ENCODE assay signal across 9 mouse cellular contexts in genomic region chr10:87711798-87712197, GRCm38 (mm10).
DNase-seq lines count a peak whose midpoint lies in the region; ATAC-seq lines count a peak whose summit lies in the region.
"Had no signal": no experiment of that assay in that cellular context is flagged by ENCODE, and none has a peak within 500 bp of the region (broad histone marks: within the 10 kb centered on the region; RNA-seq: fewer than 3 reads in every experiment).

No protein-coding gene starts in this region.

- DNase-seq in embryo, embryonic 10.5 days (ENCODE audit: low spot score), result peak; percentile 3
- DNase-seq in embryo, embryonic 11 days, result no peak
- peak; percentile 3 for DNase-seq in retina, postnatal 1 day
- no peak for DNase-seq in retina, embryonic 14.5 days (ENCODE audit: low spot score)
- peak; percentile 30 for DNase-seq in kidney, postnatal 10 days
- no peak for DNase-seq in gastrocnemius, postnatal 36 days
- no peak for DNase-seq in urinary bladder, postnatal 25 days (ENCODE audit: low spot score)

- intact Hi-C loops in gastrocnemius, postnatal 36 days (cut with DNase I), result no loop called here

- ATAC-seq in erythroblast, adult 5-6 weeks (replicated peaks; ENCODE audit: low FRiP score, poor library complexity, severe bottlenecking), result no peak
- ATAC-seq: Patski had no signal

Comparison
In these comparisons a context has a peak if more than half of its experiments do, and no peak if none do; other contexts are left out.
1. DNase-seq: peak in embryo, embryonic 10.5 days (single experiment), retina, postnatal 1 day (single experiment) and kidney, postnatal 10 days (single experiment); none in embryo, embryonic 11 days (single experiment), retina, embryonic 14.5 days (single experiment), gastrocnemius, postnatal 36 days (0 of 2) and urinary bladder, postnatal 25 days (single experiment).